Mouse (Mus musculus) embryo, embryonic 9.5 days (tissue): Measurements from ENCODE around the gene Tmem43.

Experiments
- DNase-seq: peaks from one replicate; pipeline ENCODE4 v3.0.0-alpha.2; 2017; ENCODE audit errors: extremely low spot score

Gene Tmem43

GRCm38 (mm10) chr6:91533771-91534170, 60.3 kb downstream of the Tmem43 start:
- no peak for DNase-seq

- DNase-seq = no peak
Observed at GRCm38 (mm10) chr6:91534268-91534667, 60.8 kb downstream of the Tmem43 start.

GRCm38 (mm10) chr6:91535231-91535630, 61.7 kb downstream of the Tmem43 start:
- DNase-seq = no peak

- DNase-seq = no peak
Observed at GRCm38 (mm10) chr6:91536047-91536765, 62.7 kb downstream of the Tmem43 start.
